Mouse (Mus musculus) hindbrain, embryonic 11.5 days (tissue): ENCODE results near the gene Naxe. TPM values are rescaled to one million over a fixed set of nuclear protein-coding genes. Genes with fewer than 3 reads are reported as not detected.

ENCODE experiments used
- ATAC-seq: fragments of 200-750 bp; cut with Nextera tagmentation; 2 replicates; pipeline ENCODE4 v1.8.0; 2017; ENCODE audit warnings: mild to moderate bottlenecking, moderate TSS enrichment, moderate library complexity; ENCODE audit not compliant: low FRiP score
- DNase-seq: peaks from one replicate; pipeline ENCODE4 v3.0.0-alpha.2; 2015; ENCODE audit warnings: low spot score
- H3K27ac ChIP-seq: fragments of 300-500 bp; sonication (generic); 2 replicates; pipeline ENCODE4 v1.5.1; 2014; ENCODE audit warnings: mild to moderate bottlenecking, low read depth, low read length
- H3K27me3 ChIP-seq: fragments of 300-500 bp; sonication (generic); 2 replicates; pipeline ENCODE4 v1.6.1; 2014; ENCODE audit warnings: mild to moderate bottlenecking, low read length, moderate library complexity, mixed read lengths; ENCODE audit not compliant: control insufficient read depth, insufficient read depth
- H3K36me3 ChIP-seq: fragments of 300-500 bp; sonication (generic); 2 replicates; pipeline ENCODE4 v1.6.1; 2014; ENCODE audit warnings: mild to moderate bottlenecking, low read length, moderate library complexity, mixed read lengths; ENCODE audit not compliant: control insufficient read depth, insufficient read depth
- H3K4me1 ChIP-seq: fragments of 300-500 bp; sonication (generic); replicated peaks from 2 replicates; pipeline ENCODE4 v1.6.1; 2014; ENCODE audit warnings: low read length, mixed read lengths; ENCODE audit not compliant: control insufficient read depth, insufficient read depth
- H3K4me2 ChIP-seq: fragments of 300-500 bp; sonication (generic); replicated peaks from 2 replicates; pipeline ENCODE4 v1.6.1; 2014; ENCODE audit warnings: mild to moderate bottlenecking, low read depth, low read length
- H3K4me3 ChIP-seq: fragments of 300-500 bp; sonication (generic); 2 replicates; pipeline ENCODE4 v1.5.1; 2014; ENCODE audit warnings: low read depth, low read length
- H3K9ac ChIP-seq: fragments of 300-500 bp; sonication (generic); 2 replicates; pipeline ENCODE4 v1.6.1; 2014; ENCODE audit warnings: low read depth, low read length
- H3K9me3 ChIP-seq: fragments of 300-500 bp; sonication (generic); 2 replicates; pipeline ENCODE4 v1.6.1; 2016; ENCODE audit warnings: low read length; ENCODE audit not compliant: control insufficient read depth
- WGBS: fragments of 180-500 bp; shearing (Covaris S2); extraction: QIAGEN DNeasy Blood & Tissue Kit; methylation state at CpG from one replicate; pipeline ENCODE4 v1.1.7; 2014; 5-methylcytosine and 5-hydroxymethylcytosine counted together
- polyA plus RNA-seq: library from polyadenylated mRNA; unstranded; fragments of >200 nt; fragmentation: Nextera tagmentation; extraction: Ambion mirVana; gene quantifications from 2 replicates; pipeline ENCODE4 v1.2.1, GENCODE M21; 2014

Naxe gene
- polyA plus RNA-seq, 1 experiment from 2014 or later: 133 TPM

GRCm38 (mm10) chr3:88074766-88075165 lies 16.5 kb upstream of the Naxe start:
- H3K9me3 ChIP-seq: no peaks in the 10 kb centered on the region
- no peaks in the 10 kb centered on the region; the same call in 1 of the 2 replicates for H3K27me3 ChIP-seq
- 79% methylated on average over 8 of the region's 8 CpGs for WGBS
- no peak overlapping the region for H3K4me2 ChIP-seq
- DNase-seq (no peak), ATAC-seq (no peak)
- H3K36me3 ChIP-seq: no peaks in the 10 kb centered on the region
- no peak overlapping the region for H3K27ac ChIP-seq
- H3K9ac ChIP-seq: no peak overlapping the region
- no peaks in the 10 kb centered on the region for H3K4me1 ChIP-seq
- H3K4me3 ChIP-seq: no peak overlapping the region

DNA sequence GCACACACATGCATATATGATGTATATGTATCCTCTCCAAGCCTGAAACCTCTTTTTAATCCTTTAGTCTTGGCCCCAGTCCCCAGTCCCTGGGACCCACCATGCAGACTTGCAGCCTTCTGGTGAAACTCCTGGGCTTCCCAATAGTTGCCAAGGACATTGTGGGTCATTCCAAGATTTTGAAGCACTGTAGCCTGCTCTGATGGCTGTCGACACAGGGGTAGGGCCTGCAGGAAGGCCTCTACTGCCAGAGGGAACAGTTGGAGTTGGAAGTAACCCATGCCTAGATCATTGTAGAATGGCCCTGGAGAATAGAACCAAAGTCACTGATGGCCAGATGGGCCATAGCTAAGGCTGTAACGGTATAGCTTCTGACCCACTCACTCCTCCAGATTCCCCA lies 16.1 kb upstream of the Naxe start:
- no peak overlapping the region for H3K9ac ChIP-seq
- H3K27ac ChIP-seq: no peak overlapping the region
- no peaks in the 10 kb centered on the region for H3K36me3 ChIP-seq
- DNase-seq (no peak), ATAC-seq (no peak)
- 72% methylated on average over 2 of the region's 2 CpGs for WGBS
- H3K9me3 ChIP-seq: no peaks in the 10 kb centered on the region
- no peak overlapping the region for H3K4me2 ChIP-seq
- no peaks in the 10 kb centered on the region for H3K4me1 ChIP-seq
- H3K4me3 ChIP-seq: no peak overlapping the region
- H3K27me3 ChIP-seq: no peaks in the 10 kb centered on the region; the same call in 1 of the 2 replicates

- Histone ChIP-seq H3K27ac (no peak overlapping the region), H3K36me3 (no peaks in the 10 kb centered on the region), H3K4me2 (no peak overlapping the region), H3K4me3 (no peak overlapping the region), H3K27me3 (no peaks in the 10 kb centered on the region; the same call in 1 of the 2 replicates), H3K4me1 (no peaks in the 10 kb centered on the region), H3K9ac (no peak overlapping the region), H3K9me3 (no peaks in the 10 kb centered on the region)
- WGBS: 59% methylated on average over 2 of the region's 2 CpGs
- ATAC-seq (no peak), DNase-seq (no peak)
Observed at GRCm38 (mm10) chr3:88073631-88074030, 15.3 kb upstream of the Naxe start.

DNA sequence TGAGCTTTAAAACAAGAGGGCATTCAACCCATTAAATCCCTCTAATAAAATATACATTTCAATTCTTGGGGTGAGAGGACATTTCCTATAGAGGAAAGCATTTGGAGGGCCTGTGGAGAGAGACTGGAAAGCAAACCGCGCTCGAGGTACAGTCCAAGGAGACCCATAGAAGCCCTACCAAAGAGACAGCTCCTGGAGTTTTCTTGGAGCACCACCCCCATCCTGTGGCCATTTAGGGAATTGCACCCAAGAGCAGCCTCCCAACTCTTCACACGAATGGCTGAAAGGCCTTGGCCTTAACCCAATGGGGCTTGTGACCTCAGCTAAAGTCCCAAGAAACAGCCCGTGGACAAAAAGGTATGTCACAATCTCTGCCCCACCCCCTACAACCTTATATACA lies 13.5 kb upstream of the Naxe start:
- Histone ChIP-seq H3K4me2 (no peak overlapping the region), H3K4me3 (no peak overlapping the region), H3K4me1 (no peaks in the 10 kb centered on the region), H3K9me3 (no peaks in the 10 kb centered on the region), H3K27ac (no peak overlapping the region), H3K9ac (no peak overlapping the region), H3K27me3 (no peaks in the 10 kb centered on the region; the same call in 1 of the 2 replicates), H3K36me3 (no peaks in the 10 kb centered on the region)
- ATAC-seq (peak; percentile 73), DNase-seq (peak; percentile 94)
- 2% methylated on average over 5 of the region's 5 CpGs for WGBS

DNA sequence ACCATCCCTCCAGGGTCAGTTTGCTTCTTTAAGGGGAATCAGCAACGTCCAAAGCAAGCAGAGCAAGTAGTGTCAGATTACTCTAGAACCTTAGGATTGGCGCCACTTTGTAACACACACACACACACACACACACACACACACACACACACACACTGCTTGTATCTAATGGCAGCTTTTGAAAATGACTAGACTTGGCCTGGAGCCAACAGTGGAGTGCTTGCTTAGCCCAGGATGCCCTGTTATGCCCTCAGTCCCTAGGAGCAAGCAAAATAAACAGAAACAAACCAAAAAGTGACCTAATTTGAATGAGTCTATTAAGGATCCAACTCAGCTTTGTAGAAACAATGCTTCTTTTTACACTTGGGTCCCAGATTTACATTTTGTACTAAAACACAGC lies 10.1 kb upstream of the Naxe start:
- Histone ChIP-seq H3K27ac (no peak overlapping the region), H3K4me2 (no peak overlapping the region), H3K36me3 (no peaks in the 10 kb centered on the region), H3K4me3 (no peak overlapping the region), H3K4me1 (no peaks in the 10 kb centered on the region), H3K9me3 (no peaks in the 10 kb centered on the region), H3K27me3 (no peaks in the 10 kb centered on the region; the same call in 1 of the 2 replicates), H3K9ac (no peak overlapping the region)
- 73% methylated on average over 2 of the region's 2 CpGs for whole genome bisulfite sequencing
- DNase-seq (no peak), ATAC-seq (no peak)

DNA sequence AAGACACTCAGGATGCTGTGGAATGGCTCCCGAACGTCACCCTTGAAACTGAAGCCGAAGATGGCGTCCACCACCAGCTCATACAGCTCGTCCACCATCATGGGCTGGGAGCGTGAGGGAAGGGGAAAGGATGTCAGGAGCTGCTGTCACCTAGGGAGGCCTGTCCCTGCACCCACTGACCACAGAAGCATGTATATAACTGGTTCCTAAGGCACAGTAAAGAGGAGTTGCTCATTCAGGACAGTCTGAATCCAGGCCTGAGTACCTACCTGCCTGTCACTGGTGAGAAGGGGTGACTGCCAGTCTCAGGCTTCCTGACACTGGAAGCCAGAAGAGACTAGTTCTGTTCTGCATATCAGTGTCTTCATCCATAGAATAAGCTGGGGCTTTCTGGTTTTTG lies 1.3 kb downstream of the Naxe start:
- WGBS: 88% methylated on average over 6 of the region's 6 CpGs
- DNase-seq: no peak
- Histone ChIP-seq H3K36me3 (peaks cover 3% of the 10 kb centered on the region; the same call in 1 of the 2 replicates), H3K9me3 (no peaks in the 10 kb centered on the region), H3K27me3 (no peaks in the 10 kb centered on the region), H3K4me3 (no peak overlapping the region), H3K9ac (0 out of 2 replicates have a peak overlapping the region, but pooled peaks have one; percentile 4), H3K27ac (no peak overlapping the region), H3K4me1 (0 out of 2 replicates have a peak, but pooled peaks cover 4% of the 10 kb centered on the region), H3K4me2 (no peak overlapping the region)
- ATAC-seq: no peak

- peaks cover 3% of the 10 kb centered on the region; the same call in 1 of the 2 replicates for H3K36me3 ChIP-seq
- no peak overlapping the region for H3K4me3 ChIP-seq
- no peaks in the 10 kb centered on the region for H3K27me3 ChIP-seq
- H3K4me1 ChIP-seq: no peaks in the 10 kb centered on the region
- DNase-seq (no peak), ATAC-seq (no peak)
- 90% methylated on average over 3 of the region's 3 CpGs for WGBS
- no peak overlapping the region for H3K4me2 ChIP-seq
- no peak overlapping the region for H3K27ac ChIP-seq
- no peaks in the 10 kb centered on the region for H3K9me3 ChIP-seq
- H3K9ac ChIP-seq: no peak overlapping the region
Observed at GRCm38 (mm10) chr3:88049532-88049931, 8.8 kb downstream of the Naxe start.

- Histone ChIP-seq H3K4me2 (peak within 1 kb of the TSS; percentile 65), H3K36me3 (no peaks in the 10 kb centered on the region), H3K27ac (no peak within 1 kb of the TSS), H3K4me3 (peak within 1 kb of the TSS; percentile 83), H3K9me3 (no peaks in the 10 kb centered on the region), H3K4me1 (no peaks in the 10 kb centered on the region; the same call in 1 of the 2 replicates), H3K9ac (peak within 1 kb of the TSS; percentile 68), H3K27me3 (no peaks in the 10 kb centered on the region; the same call in 1 of the 2 replicates)
- peak; percentile 97 for DNase-seq
- WGBS: 9% methylated on average over 36 of the region's 36 CpGs
- ATAC-seq: peak; percentile 85
Observed at GRCm38 (mm10) chr3:88042661-88043421, 15.5 kb downstream of the Naxe start, which contains the start of gene Gpatch4. TSS of gene Gpatch4 (plus strand) at chr3:88043108.
